Mouse (Mus musculus) spleen, adult 2 months (tissue): ENCODE results near the gene Col4a3bp. TPM values are rescaled to one million over a fixed set of nuclear protein-coding genes. Genes with fewer than 3 reads are reported as not detected.

Experiments used
- DNase-seq, 2 experiments: peaks; one replicate each; pipeline versions ENCODE4 v3.0.0 to v3.0.0-alpha.2; 2012 to 2021; ENCODE audit warnings: low spot score in 2 of 2, low read depth in 1 of 2
- H3K27ac ChIP-seq: fragments of 200-500 bp; 2 replicates; pipeline ENCODE4 v1.5.1; 2012; ENCODE audit warnings: low read length, inconsistent platforms; ENCODE audit not compliant: insufficient read depth
- H3K27me3 ChIP-seq: fragments of 200-500 bp; 2 replicates; pipeline ENCODE4 v1.6.1; 2012; ENCODE audit warnings: mild to moderate bottlenecking, moderate library complexity, low read length, inconsistent platforms; ENCODE audit not compliant: control insufficient read depth, insufficient read depth
- H3K36me3 ChIP-seq: fragments of 200-500 bp; 2 replicates; pipeline ENCODE4 v1.6.1; 2012; ENCODE audit warnings: mild to moderate bottlenecking, low read length, inconsistent platforms; ENCODE audit not compliant: control insufficient read depth, insufficient read depth
- H3K4me1 ChIP-seq: fragments of 200-500 bp; 2 replicates; pipeline ENCODE4 v1.6.1; 2011; ENCODE audit warnings: inconsistent platforms; ENCODE audit not compliant: control insufficient read depth, insufficient read depth, insufficient read length
- H3K4me3 ChIP-seq: fragments of 200-500 bp; 2 replicates; pipeline ENCODE4 v1.5.1; 2011; ENCODE audit warnings: mild to moderate bottlenecking, inconsistent platforms; ENCODE audit not compliant: insufficient read depth, insufficient read length; ENCODE audit errors: extremely low read depth
- CTCF ChIP-seq: fragments of 200-500 bp; IDR thresholded peaks from 2 replicates; pipeline ENCODE4 v1.5.1; 2011; ENCODE audit warnings: mild to moderate bottlenecking, inconsistent platforms; ENCODE audit not compliant: insufficient read depth, insufficient read length, insufficient replicate concordance; ENCODE audit errors: extremely low read depth
- POLR2A ChIP-seq: fragments of 200-500 bp; IDR thresholded peaks from 2 replicates; pipeline ENCODE4 v1.6.1; 2011; ENCODE audit warnings: low read depth, low read length, inconsistent platforms
- WGBS: fragments of 180-500 bp; shearing (Covaris S2); methylation state at CpG from one replicate; pipeline ENCODE4 v1.1.7; 2018; 5-methylcytosine and 5-hydroxymethylcytosine counted together
- polyA plus RNA-seq: library from polyadenylated mRNA; depleted of rRNA; stranded (reverse); fragments of >200 nt; gene quantifications from 2 replicates; pipeline ENCODE4 v1.2.3, GENCODE M21; 2012

Gene Col4a3bp
- polyA plus RNA-seq, 1 experiment, result 9.5 TPM

DNA sequence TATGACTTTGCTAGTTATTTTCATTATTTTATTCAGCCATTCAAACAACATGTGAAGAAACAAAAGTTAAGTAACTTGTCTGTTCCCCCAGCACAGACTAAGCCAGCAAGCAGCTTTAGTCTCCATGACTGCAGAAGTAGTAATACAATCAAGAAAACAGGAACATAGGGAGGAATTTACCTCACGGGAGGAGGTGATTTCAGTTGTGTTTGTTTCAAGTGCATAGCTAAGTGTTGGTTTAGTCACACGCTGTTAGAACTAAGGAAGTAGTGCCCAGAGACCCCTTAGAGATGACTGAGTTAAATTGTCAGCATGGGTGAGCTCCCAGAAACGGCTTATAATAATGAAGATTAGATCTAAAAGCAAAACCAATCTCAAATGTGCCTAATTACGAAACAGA is 5.5 kb downstream of the Col4a3bp start:
- no peaks in the 10 kb centered on the region for H3K27me3 ChIP-seq
- H3K27ac ChIP-seq, result no peak overlapping the region
- H3K4me3 ChIP-seq, result no peak overlapping the region
- 49% methylated on average over 4 of the region's 4 CpGs for WGBS
- TF ChIP-seq POLR2A, result no peak
- no peak for TF ChIP-seq CTCF
- no peak for DNase-seq
- 0 out of 2 replicates have a peak, but pooled peaks cover 5% of the 10 kb centered on the region for H3K4me1 ChIP-seq
- H3K36me3 ChIP-seq, result peaks cover 1% of the 10 kb centered on the region; the same call in 1 of the 2 replicates

- no peaks in the 10 kb centered on the region for H3K27me3 ChIP-seq
- 82% methylated on average over 3 of the region's 3 CpGs for whole genome bisulfite sequencing
- no peaks in the 10 kb centered on the region for H3K4me1 ChIP-seq
- no peak for DNase-seq
- H3K27ac ChIP-seq, result no peak overlapping the region
- no peaks in the 10 kb centered on the region; the same call in 1 of the 2 replicates for H3K36me3 ChIP-seq
- no peak overlapping the region for H3K4me3 ChIP-seq
- no peak for TF ChIP-seq POLR2A
- TF ChIP-seq CTCF, result no peak
Observed at GRCm38 (mm10) chr13:96555099-96555498, 12.7 kb downstream of the Col4a3bp start.

GRCm38 (mm10) chr13:96567977-96568376 is 25.6 kb downstream of the Col4a3bp start:
- DNase-seq, result no peak
- Histone ChIP-seq H3K27me3 (no peaks in the 10 kb centered on the region), H3K36me3 (peaks cover 2% of the 10 kb centered on the region), H3K27ac (no peak overlapping the region), H3K4me3 (no peak overlapping the region), H3K4me1 (no peaks in the 10 kb centered on the region)
- WGBS, result 82% methylated on average over 6 of the region's 6 CpGs
- no peak for TF ChIP-seq CTCF
- no peak for TF ChIP-seq POLR2A

- Histone ChIP-seq H3K4me1 (no peaks in the 10 kb centered on the region), H3K4me3 (no peak overlapping the region), H3K27ac (no peak overlapping the region), H3K36me3 (peaks cover 2% of the 10 kb centered on the region), H3K27me3 (no peaks in the 10 kb centered on the region)
- no peak for DNase-seq
- TF ChIP-seq CTCF (no peak), POLR2A (no peak)
- 92% methylated on average over 10 of the region's 10 CpGs for WGBS
Observed at GRCm38 (mm10) chr13:96570313-96571015, 28.0 kb downstream of the Col4a3bp start.

- Histone ChIP-seq H3K36me3 (peaks cover 2% of the 10 kb centered on the region), H3K27ac (no peak overlapping the region), H3K27me3 (no peaks in the 10 kb centered on the region), H3K4me1 (no peaks in the 10 kb centered on the region), H3K4me3 (no peak overlapping the region)
- WGBS, result 96% methylated on average over 6 of the region's 6 CpGs
- no peak for DNase-seq
- no peak for TF ChIP-seq CTCF
- no peak for TF ChIP-seq POLR2A
Observed at GRCm38 (mm10) chr13:96571016-96571361, 28.6 kb downstream of the Col4a3bp start.

- H3K4me3 ChIP-seq, result no peak overlapping the region
- no peak overlapping the region for H3K27ac ChIP-seq
- 94% methylated on average over 2 of the region's 2 CpGs for WGBS
- TF ChIP-seq POLR2A (no peak), CTCF (no peak)
- H3K4me1 ChIP-seq, result peaks cover 2% of the 10 kb centered on the region; the same call in 1 of the 2 replicates
- DNase-seq, result no peak
- H3K27me3 ChIP-seq, result no peaks in the 10 kb centered on the region
- peaks cover 2% of the 10 kb centered on the region for H3K36me3 ChIP-seq
Observed at GRCm38 (mm10) chr13:96574170-96574569, 31.8 kb downstream of the Col4a3bp start.

DNA sequence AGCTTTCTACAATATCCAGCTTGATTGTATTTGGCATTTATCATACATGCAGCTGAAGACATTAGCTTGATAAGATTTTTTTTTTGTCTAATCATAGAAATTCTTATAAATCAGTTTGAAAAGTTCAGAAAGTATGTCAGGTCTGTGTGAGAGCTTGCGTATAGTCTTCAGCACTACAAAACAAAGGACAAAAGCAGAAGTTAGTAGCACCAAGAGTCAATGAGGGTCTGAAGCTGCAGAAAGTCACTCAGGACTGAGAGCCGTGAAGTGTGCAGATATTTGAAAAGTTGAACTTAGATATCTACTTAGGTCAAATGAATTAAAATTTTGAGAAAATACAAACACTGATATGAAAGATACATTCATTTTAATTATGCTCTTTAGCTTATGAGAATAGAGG is 36.7 kb downstream of the Col4a3bp start:
- 70% methylated on average over 2 of the region's 2 CpGs for WGBS
- Histone ChIP-seq H3K4me1 (peaks cover 2% of the 10 kb centered on the region; the same call in 1 of the 2 replicates), H3K4me3 (no peak overlapping the region), H3K27me3 (no peaks in the 10 kb centered on the region), H3K36me3 (no peaks in the 10 kb centered on the region), H3K27ac (no peak overlapping the region)
- TF ChIP-seq POLR2A (no peak), CTCF (no peak)
- DNase-seq, result no peak
